10 mouse cellular contexts compared by ENCODE assay signal in genomic region chr17:35232659-35233058, GRCm38 (mm10). TPM values are rescaled to one million over a fixed set of nuclear protein-coding genes. Genes with fewer than 3 reads are reported as not detected.
DNase-seq lines count a peak whose midpoint lies in the region; ATAC-seq and TF ChIP-seq lines count a peak whose summit lies in the region.
"Had no signal": no experiment of that assay in that cellular context is flagged by ENCODE, and none has a peak within 500 bp of the region (broad histone marks: within the 10 kb centered on the region; RNA-seq: fewer than 3 reads in every experiment).

No protein-coding gene starts in this region.

- dilution Hi-C loops in CH12.LX (cut with MboI; ENCODE audit: extremely low pct_ligation_motif_present, extremely low pct_unique_long_range_greater_than_20kb, low sequenced_read_pairs) = no loop called here

- in situ Hi-C loops in CH12.LX (cut with MboI; ENCODE audit: low pct_ligation_motif_present, low pct_unique_long_range_greater_than_20kb, low sequenced_read_pairs) = loop anchor here (5.0 to 10.0 kb wide), 3 partner anchors 60 to 218 kb away; partner anchors contain the start of genes Ly6g5b and Vwa7

- H3K4me3 ChIP-seq in kidney, postnatal 0 days (replicated peaks; ENCODE audit: low read depth, low read length) = no peak overlapping the region
- peak overlapping the region in 1 of 3 experiments; percentile 18 for H3K4me3 ChIP-seq in CH12.LX (replicated peaks in 1 of 3; ENCODE audit: low read depth in 2 of 3, low read length in 2 of 3, poor library complexity in 1 of 3)
- H3K4me3 ChIP-seq: neural tube, embryonic 12.5 days had no signal

- WGBS in kidney, postnatal 0 days = 48% methylated on average over 5 of the region's 5 CpGs

- peak overlapping the region; percentile 78 for H3K4me2 ChIP-seq in kidney, postnatal 0 days (ENCODE audit: low read length)
- 0 out of 2 replicates have a peak overlapping the region, but pooled peaks have one; percentile 2 for H3K4me2 ChIP-seq in CH12.LX (ENCODE audit: insufficient read depth, low read depth, poor library complexity, severe bottlenecking)

- no peak for ATAC-seq in kidney, postnatal 0 days (replicated peaks; ENCODE audit: low FRiP score, low read depth)
- peak; percentile 13 for ATAC-seq in common myeloid progenitor, adult 5-6 weeks (replicated peaks; ENCODE audit: low read depth, poor library complexity, severe bottlenecking)
- ATAC-seq in cerebellum, adult (ENCODE audit: insufficient number of reproducible peaks, low FRiP score, low TSS enrichment) = no peak

- peaks cover 23% of the 10 kb centered on the region for H3K36me3 ChIP-seq in kidney, postnatal 0 days (ENCODE audit: insufficient read depth, low read length)
- H3K36me3 ChIP-seq in CH12.LX (replicated peaks in 1 of 2; ENCODE audit: control insufficient read depth in 1 of 2, insufficient read depth in 1 of 2, low read length in 1 of 2) = peaks cover 32 to 58% of the 10 kb centered on the region in 2 experiments

- TF ChIP-seq RAD21 in CH12.LX (IDR thresholded peaks at IDR 0.05; ENCODE audit: low read depth, low read length) = no peak

- no peak for TF ChIP-seq CTCF in kidney, postnatal 0 days (IDR thresholded peaks at IDR 0.05; ENCODE audit: low read depth)
- TF ChIP-seq CTCF in CH12.LX (conservative IDR thresholded peaks at IDR 0.05 in 1 of 2, IDR thresholded peaks at IDR 0.05 in 1 of 2; ENCODE audit: low read depth in 2 of 2, low read length in 2 of 2) = no peak

- no peak for TF ChIP-seq POLR2A in CH12.LX (IDR thresholded peaks at IDR 0.05; ENCODE audit: low read depth, low read length)

- H3K27ac ChIP-seq in kidney, postnatal 0 days = peak overlapping the region; percentile 83
- peak overlapping the region; percentile 31 for H3K27ac ChIP-seq in CH12.LX (ENCODE audit: insufficient read depth, low read depth)
- H3K27ac ChIP-seq: neural tube, embryonic 12.5 days had no signal

- peaks cover 20% of the 10 kb centered on the region for H3K4me1 ChIP-seq in kidney, postnatal 0 days (replicated peaks; ENCODE audit: insufficient read depth, low read length)
- H3K4me1 ChIP-seq in CH12.LX (ENCODE audit: control insufficient read depth in 1 of 2, insufficient read depth in 2 of 2) = peaks cover 17 to 62% of the 10 kb centered on the region in 2 experiments

- DNase-seq in kidney, postnatal 0 days (ENCODE audit: low spot score) = peak; percentile 51
- no peak for DNase-seq in kidney, postnatal 10 days
- DNase-seq in CH12.LX (ENCODE audit: extremely low read depth) = no peak
- peak; percentile 51 to 56 for DNase-seq in natural killer cell, adult 2 months (ENCODE audit: low spot score in 2 of 2)
- DNase-seq in right cerebral cortex, postnatal 36 days (ENCODE audit: low spot score in 2 of 2) = no peak

- no peaks in the 10 kb centered on the region for H3K27me3 ChIP-seq in kidney, postnatal 0 days (ENCODE audit: insufficient read depth, low read length)
- H3K27me3 ChIP-seq in CH12.LX (replicated peaks) = no peaks in the 10 kb centered on the region
- H3K27me3 ChIP-seq: neural tube, embryonic 12.5 days had no signal

- H3K79me2 ChIP-seq in CH12.LX (replicated peaks; ENCODE audit: control insufficient read depth, extremely low read depth, insufficient read depth, poor library complexity, severe bottlenecking) = peaks cover 31% of the 10 kb centered on the region

- H3K9me3 ChIP-seq in kidney, postnatal 0 days (replicated peaks; ENCODE audit: low read length) = no peaks in the 10 kb centered on the region
- H3K9me3 ChIP-seq in CH12.LX (replicated peaks; ENCODE audit: low read length) = no peaks in the 10 kb centered on the region
- H3K9me3 ChIP-seq: neural tube, embryonic 12.5 days had no signal

- no peak overlapping the region for H3K9ac ChIP-seq in kidney, postnatal 0 days (ENCODE audit: low read depth, low read length)
- no peak overlapping the region for H3K9ac ChIP-seq in CH12.LX (ENCODE audit: insufficient read depth, low read depth)

- no peak for TF ChIP-seq EP300 in CH12.LX (IDR thresholded peaks at IDR 0.05; ENCODE audit: low read length)

TF ChIP-seq in CH12.LX, 34 proteins besides CTCF, POLR2A, EP300 and RAD21:
- TF ChIP-seq ETS1 (conservative IDR thresholded peaks at IDR 0.05; ENCODE audit: low read depth, low read length) (no peak), CHD2 (IDR thresholded peaks at IDR 0.05; ENCODE audit: low read length) (no peak), IRF4 (IDR thresholded peaks at IDR 0.05; ENCODE audit: low read depth, low read length) (no peak), MYC (IDR thresholded peaks at IDR 0.05; ENCODE audit: low read depth, low read length) (no peak)

RNA-seq across cellular contexts. Expression of gene Atp6v1g2, which starts 0.8 kb away (rescaled TPM):
- 6.6 and 6.7 TPM in 2 replicates for polyA plus RNA-seq in kidney, postnatal 0 days (2015; fragmentation: Nextera tagmentation; extraction: Ambion mirVana)
- total RNA-seq in CH12.LX (2012; rRNA removed) = 0.76 and 0.88 TPM in 2 replicates
- 0.23 and 0.27 TPM in 2 replicates for total RNA-seq in CH12.LX (2014; rRNA removed)
- 1.4 and 2.0 TPM in 2 replicates for polyA plus RNA-seq in CH12.LX (2012; ENCODE audit: insufficient read length, low read depth)
- total RNA-seq in common myeloid progenitor, adult 5-6 weeks (2017) = 1.6 and 1.8 TPM in 2 replicates

RNA-seq across cellular contexts. Expression of gene Nfkbil1, which starts 2.9 kb away (rescaled TPM):
- polyA plus RNA-seq in kidney, postnatal 0 days (2015; fragmentation: Nextera tagmentation; extraction: Ambion mirVana) = 11.7 and 14.5 TPM in 2 replicates
- total RNA-seq in CH12.LX (2012; rRNA removed) (16.7 and 22.0 TPM in 2 replicates), CH12.LX (2014; rRNA removed) (15.2 TPM in 2 replicates)
- polyA plus RNA-seq in CH12.LX (2012; ENCODE audit: insufficient read length, low read depth) = 25.9 and 31.6 TPM in 2 replicates
- total RNA-seq in common myeloid progenitor, adult 5-6 weeks (2017) = 5.2 and 7.0 TPM in 2 replicates

RNA-seq across cellular contexts. Expression of gene Ddx39b, which starts 8.9 kb away (rescaled TPM):
- 303 and 329 TPM in 2 replicates for polyA plus RNA-seq in kidney, postnatal 0 days (2015; fragmentation: Nextera tagmentation; extraction: Ambion mirVana)
- total RNA-seq in CH12.LX (2012; rRNA removed) = 208 and 229 TPM in 2 replicates
- total RNA-seq in CH12.LX (2014; rRNA removed) = 242 and 254 TPM in 2 replicates
- polyA plus RNA-seq in CH12.LX (2012; ENCODE audit: insufficient read length, low read depth) = 341 and 411 TPM in 2 replicates
- total RNA-seq in common myeloid progenitor, adult 5-6 weeks (2017) = 199 and 218 TPM in 2 replicates

RNA-seq across cellular contexts. Expression of gene Gm16181, which starts 12.0 kb away (rescaled TPM):
- polyA plus RNA-seq in kidney, postnatal 0 days (2015; fragmentation: Nextera tagmentation; extraction: Ambion mirVana) = 0.25 and 0.29 TPM in 2 replicates
- not detected in 2 replicates for total RNA-seq in CH12.LX (2012; rRNA removed)
- not detected in 2 replicates for total RNA-seq in CH12.LX (2014; rRNA removed)
- not detected in 2 replicates for polyA plus RNA-seq in CH12.LX (2012; ENCODE audit: insufficient read length, low read depth)
- not detected in 2 replicates for total RNA-seq in common myeloid progenitor, adult 5-6 weeks (2017)
- total RNA-seq: layer of hippocampus, postnatal 14 days had no signal
- polyA plus RNA-seq: erythroblast, embryonic 14.5 days; neural tube, embryonic 12.5 days had no signal

RNA-seq across cellular contexts. Expression of gene Lta, which starts 27.5 kb away (rescaled TPM):
- 0.15 TPM in 1 of 2 replicates, not detected in the other for polyA plus RNA-seq in kidney, postnatal 0 days (2015; fragmentation: Nextera tagmentation; extraction: Ambion mirVana)
- total RNA-seq in CH12.LX (2012; rRNA removed) (8.9 and 13.4 TPM in 2 replicates), CH12.LX (2014; rRNA removed) (18.9 and 19.6 TPM in 2 replicates)
- polyA plus RNA-seq in CH12.LX (2012; ENCODE audit: insufficient read length, low read depth) = 50.4 and 53.0 TPM in 2 replicates
- total RNA-seq in common myeloid progenitor, adult 5-6 weeks (2017) = not detected in 2 replicates
- polyA plus RNA-seq: neural tube, embryonic 12.5 days had no signal

Comparison
In these comparisons a context has a peak if more than half of its experiments do, and no peak if none do; other contexts are left out.
1. DNase-seq: peak in kidney, postnatal 0 days (single experiment) and natural killer cell, adult 2 months (2 of 2); none in kidney, postnatal 10 days (single experiment), CH12.LX (single experiment) and right cerebral cortex, postnatal 36 days (0 of 2).